Mouse (Mus musculus): ENCODE measurements around the gene Vipr2. TPM values are rescaled to one million over a fixed set of nuclear protein-coding genes. Genes with fewer than 3 reads are reported as not detected.

The Vipr2 gene
- polyA plus RNA-seq (2014; fragmentation: Illumina TruSeq; extraction: RNeasy Lipid Tissue Mini Kit (QIAGEN cat#74804); ENCODE audit: insufficient read depth, low read depth, low replicate concordance): 7.2 TPM

DNA sequence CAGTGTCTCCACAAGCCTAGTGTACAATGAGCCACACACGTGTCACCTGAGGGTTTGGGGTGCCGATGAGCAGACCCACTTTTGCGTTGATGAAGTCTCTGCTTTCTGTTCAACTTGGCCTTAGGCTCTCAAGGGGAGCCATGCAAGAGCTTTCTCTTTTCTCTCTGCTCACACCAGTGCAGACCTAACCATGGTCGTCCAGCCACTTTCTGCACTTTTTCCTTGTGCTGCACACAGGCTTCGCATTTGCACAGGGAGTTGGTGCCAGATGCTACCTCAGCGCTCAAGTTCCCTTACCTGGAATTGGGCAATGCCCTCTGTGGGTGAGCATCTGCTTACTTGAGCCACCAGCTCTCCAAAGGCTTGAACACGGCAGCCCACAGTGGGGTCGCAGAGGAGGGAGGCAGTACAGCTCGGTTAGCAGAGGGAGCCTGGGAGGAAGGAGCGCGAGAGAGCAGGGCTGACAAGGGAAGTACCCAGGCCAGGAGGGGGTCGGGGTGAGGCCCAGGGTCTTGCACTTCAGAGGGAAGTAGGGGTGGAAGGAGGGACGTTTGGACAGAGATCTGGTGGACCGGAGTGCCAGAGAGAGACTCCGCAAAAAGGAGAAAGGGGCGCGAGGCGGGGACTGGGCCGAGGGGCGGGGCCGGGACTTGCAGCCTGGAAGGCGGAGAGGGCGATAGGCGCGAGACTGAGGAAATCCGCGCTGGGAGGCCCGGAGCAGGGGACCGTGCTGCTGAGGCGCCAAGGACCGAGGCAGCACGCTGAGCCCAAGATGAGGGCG is at the start of gene Vipr2:
TSS of gene Vipr2 (plus strand) at position 653 of the 781 bp plus-strand sequence.

DNA sequence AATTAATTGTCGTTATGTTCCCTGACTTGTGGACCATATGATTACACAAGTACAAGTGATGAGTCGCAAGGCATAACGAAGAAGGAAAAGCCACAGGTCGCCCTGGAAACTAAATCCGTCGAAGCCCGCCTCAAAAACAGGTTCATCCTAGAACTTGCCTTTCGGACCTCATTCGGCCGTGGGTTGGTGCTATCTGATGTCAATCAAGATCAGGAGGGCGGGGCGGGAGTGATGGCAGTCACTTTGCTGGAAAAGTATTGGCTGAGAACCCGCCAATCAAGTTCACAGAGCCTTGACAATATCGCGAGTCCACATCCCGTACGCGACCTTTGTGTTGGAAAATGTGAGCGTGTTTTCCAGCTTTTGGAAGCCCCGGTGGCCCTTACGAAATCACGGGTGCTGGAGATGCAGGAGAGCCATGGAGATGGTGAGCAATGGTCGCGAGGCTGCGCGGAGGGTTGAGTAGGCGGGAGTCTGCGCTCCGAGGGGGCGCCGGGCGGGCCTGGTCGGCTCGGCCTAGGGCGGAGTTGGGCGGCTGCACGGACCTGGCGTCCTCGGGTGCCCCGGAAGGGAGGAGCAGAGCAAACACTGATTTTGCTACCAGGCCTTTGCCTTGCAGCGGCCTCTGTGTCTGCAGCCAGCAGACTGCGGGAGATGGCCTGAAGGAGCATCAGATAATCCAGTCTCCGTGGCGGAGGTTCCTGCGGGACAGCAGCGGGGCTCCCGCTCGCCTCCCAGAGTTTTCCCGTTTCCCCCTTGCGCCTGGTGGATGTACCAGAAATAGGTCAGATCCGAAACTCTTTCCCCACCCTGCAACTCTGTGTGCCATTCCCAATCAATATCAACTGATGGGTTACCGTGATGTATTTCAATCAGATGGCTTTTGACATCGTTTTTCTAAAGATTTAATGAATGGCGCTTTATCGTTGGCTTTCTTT is 29.8 kb upstream of the Vipr2 start, which contains the start of gene Zfp386:
TSS of gene Zfp386 (plus strand) at position 285 of the 938 bp plus-strand sequence.

Other genes with a start within 250 kb of the Vipr2 start
- 13.2 TPM for gene Zfp386, start 30.0 kb upstream of the Vipr2 start, polyA plus RNA-seq (2014; fragmentation: Illumina TruSeq; extraction: RNeasy Lipid Tissue Mini Kit (QIAGEN cat#74804); ENCODE audit: insufficient read depth, low read depth, low replicate concordance)
- 5.9 TPM for gene Wdr60, start 185.3 kb downstream of the Vipr2 start, polyA plus RNA-seq (2014; fragmentation: Illumina TruSeq; extraction: RNeasy Lipid Tissue Mini Kit (QIAGEN cat#74804); ENCODE audit: insufficient read depth, low read depth, low replicate concordance)
- not detected for gene Gm11027, start 197.7 kb downstream of the Vipr2 start, polyA plus RNA-seq (2014; fragmentation: Illumina TruSeq; extraction: RNeasy Lipid Tissue Mini Kit (QIAGEN cat#74804); ENCODE audit: insufficient read depth, low read depth, low replicate concordance)
- gene Esyt2, start 203.5 kb downstream of the Vipr2 start, polyA plus RNA-seq (2014; fragmentation: Illumina TruSeq; extraction: RNeasy Lipid Tissue Mini Kit (QIAGEN cat#74804); ENCODE audit: insufficient read depth, low read depth, low replicate concordance): 28.1 TPM